Mouse (Mus musculus) lung, adult 2 months (tissue): Measurements from ENCODE around the gene Ccdc144b. TPM values are rescaled to one million over a fixed set of nuclear protein-coding genes. Genes with fewer than 3 reads are reported as not detected.

Experiments
- DNase-seq: peaks from one replicate; pipeline ENCODE4 v3.0.0; 2022
- H3K4me1 ChIP-seq: fragments of 200-500 bp; 2 replicates; pipeline ENCODE4 v1.6.1; 2011; ENCODE audit warnings: low read length; ENCODE audit not compliant: control insufficient read depth, insufficient read depth
- H3K4me3 ChIP-seq: fragments of 200-500 bp; replicated peaks from 2 replicates; pipeline ENCODE3; 2011; ENCODE audit warnings: low read depth, mild to moderate bottlenecking, control low read depth, low read length; ENCODE audit errors: extremely low read depth
- CTCF ChIP-seq: fragments of 200-500 bp; IDR thresholded peaks from 2 replicates; pipeline ENCODE4 v1.5.1; 2011; ENCODE audit warnings: mild to moderate bottlenecking, low read length, control low read depth; ENCODE audit not compliant: insufficient read depth
- POLR2A ChIP-seq: fragments of 200-500 bp; IDR thresholded peaks from 2 replicates; pipeline ENCODE4 v1.6.1; 2011; ENCODE audit warnings: low read depth, mild to moderate bottlenecking, control low read depth, low read length, borderline replicate concordance; ENCODE audit errors: extremely low read depth
- WGBS: fragments of 180-500 bp; shearing (Covaris S2); methylation state at CpG from one replicate; pipeline ENCODE4 v1.1.7; 2018; 5-methylcytosine and 5-hydroxymethylcytosine counted together
- polyA plus RNA-seq: library from polyadenylated mRNA; depleted of rRNA; stranded (reverse); fragments of >200 nt; gene quantifications from 2 replicates; pipeline ENCODE4 v1.2.3, GENCODE M21; 2012; rRNA removed

The Ccdc144b gene
- not detected in 2 replicates for polyA plus RNA-seq

GRCm38 (mm10) chr3:36053447-36053846, at the start of gene Ccdc144b:
Ccdc144b (minus strand) TSS chr3:36053547.
- 90% methylated on average over 6 of the region's 6 CpGs for WGBS
- no peak for DNase-seq
- Histone ChIP-seq H3K4me1 (no peaks in the 10 kb centered on the region), H3K4me3 (no peak within 1 kb of the TSS)
- TF ChIP-seq CTCF = no peak
- TF ChIP-seq POLR2A = no peak

- DNase-seq = no peak
- no peak overlapping the region for H3K4me3 ChIP-seq
- TF ChIP-seq CTCF (no peak), POLR2A (no peak)
- no peaks in the 10 kb centered on the region for H3K4me1 ChIP-seq
- WGBS = 72% methylated on average over 2 of the region's 2 CpGs
Measured at GRCm38 (mm10) chr3:36095371-36095770, 42.0 kb upstream of the Ccdc144b start.

- 87% methylated on average over 9 of the region's 9 CpGs for WGBS
- TF ChIP-seq POLR2A = no peak
- no peak for TF ChIP-seq CTCF
- no peak for DNase-seq
- no peak overlapping the region for H3K4me3 ChIP-seq
- H3K4me1 ChIP-seq = no peaks in the 10 kb centered on the region
Measured at GRCm38 (mm10) chr3:36087591-36087990, 34.2 kb upstream of the Ccdc144b start.

GRCm38 (mm10) chr3:36085394-36085793, 32.0 kb upstream of the Ccdc144b start:
- DNase-seq = no peak
- Histone ChIP-seq H3K4me3 (no peak overlapping the region), H3K4me1 (no peaks in the 10 kb centered on the region)
- TF ChIP-seq CTCF (no peak), POLR2A (no peak)
- 97% methylated on average over 5 of the region's 5 CpGs for WGBS

GRCm38 (mm10) chr3:36083381-36083780, 30.0 kb upstream of the Ccdc144b start:
- no peak for DNase-seq
- Histone ChIP-seq H3K4me1 (no peaks in the 10 kb centered on the region), H3K4me3 (no peak overlapping the region)
- TF ChIP-seq CTCF (no peak), POLR2A (no peak)
- WGBS = 94% methylated on average over 7 of the region's 7 CpGs

GRCm38 (mm10) chr3:36082843-36083242, 29.5 kb upstream of the Ccdc144b start:
- WGBS = 94% methylated on average over 4 of the region's 4 CpGs
- H3K4me3 ChIP-seq = no peak overlapping the region
- H3K4me1 ChIP-seq = no peaks in the 10 kb centered on the region
- no peak for DNase-seq
- TF ChIP-seq CTCF (no peak), POLR2A (no peak)

GRCm38 (mm10) chr3:36080741-36081140, 27.4 kb upstream of the Ccdc144b start:
- Histone ChIP-seq H3K4me1 (no peaks in the 10 kb centered on the region), H3K4me3 (no peak overlapping the region)
- WGBS = 96% methylated on average over 5 of the region's 5 CpGs
- no peak for TF ChIP-seq POLR2A
- TF ChIP-seq CTCF = no peak
- no peak for DNase-seq

GRCm38 (mm10) chr3:36079886-36080285, 26.5 kb upstream of the Ccdc144b start:
- no peak for DNase-seq
- TF ChIP-seq CTCF = no peak
- no peak for TF ChIP-seq POLR2A
- Histone ChIP-seq H3K4me3 (no peak overlapping the region), H3K4me1 (no peaks in the 10 kb centered on the region)
- WGBS = 92% methylated on average over 5 of the region's 5 CpGs

GRCm38 (mm10) chr3:36077386-36077785, 24.0 kb upstream of the Ccdc144b start:
- 89% methylated on average over 3 of the region's 3 CpGs for WGBS
- DNase-seq = no peak
- no peak for TF ChIP-seq POLR2A
- no peak for TF ChIP-seq CTCF
- Histone ChIP-seq H3K4me3 (no peak overlapping the region), H3K4me1 (no peaks in the 10 kb centered on the region)

- WGBS = 96% methylated on average over 6 of the region's 6 CpGs
- TF ChIP-seq POLR2A (no peak), CTCF (no peak)
- no peak overlapping the region for H3K4me3 ChIP-seq
- H3K4me1 ChIP-seq = no peaks in the 10 kb centered on the region
- DNase-seq = no peak
Measured at GRCm38 (mm10) chr3:36075466-36075865, 22.1 kb upstream of the Ccdc144b start.
